Mouse (Mus musculus): ENCODE results near the gene Tmem9b. TPM values are rescaled to one million over a fixed set of nuclear protein-coding genes. Genes with fewer than 3 reads are reported as not detected.

Tmem9b gene
- polyA plus RNA-seq, 1 experiment from 2014 or later, result 115 TPM

DNA sequence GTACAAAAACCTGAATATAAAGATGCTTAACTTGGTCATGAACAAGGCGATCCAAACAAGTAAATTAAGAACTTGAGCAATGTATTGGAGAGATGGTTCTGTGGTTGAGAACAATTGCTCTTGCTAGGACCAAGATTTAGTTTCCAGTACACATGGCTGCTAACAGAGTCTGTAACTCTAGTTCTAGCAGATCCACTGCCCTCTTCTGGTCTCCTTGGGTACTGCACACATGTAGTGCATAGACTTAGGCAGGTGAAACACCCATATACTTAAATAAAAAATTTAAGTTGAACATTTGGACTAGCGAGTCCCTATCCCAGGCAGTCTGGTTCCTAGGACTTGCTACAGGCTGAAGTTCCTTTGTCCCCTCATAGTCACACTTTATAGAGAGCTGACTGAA lies 30.1 kb downstream of the Tmem9b start:
- no peak overlapping the region for H3K9ac ChIP-seq (ENCODE audit: low read length)

DNA sequence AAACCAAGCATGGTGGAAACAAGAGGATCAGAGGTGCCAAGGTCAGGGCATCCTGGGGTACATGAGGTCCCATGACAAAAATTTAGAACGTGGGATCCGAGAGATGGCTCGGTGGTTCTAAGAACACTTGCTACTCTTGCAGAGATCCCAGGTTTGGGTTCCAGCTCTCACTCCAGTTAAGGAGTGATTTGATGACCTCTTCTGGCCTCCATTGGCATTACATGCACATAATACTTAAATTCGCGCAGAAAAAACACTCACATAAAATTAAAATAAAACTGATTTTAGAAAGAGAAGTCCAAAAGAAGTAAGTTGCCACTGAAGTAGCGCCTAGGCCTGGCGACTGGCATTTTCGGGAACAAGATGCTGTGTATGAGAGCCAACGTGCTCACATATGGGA lies 33.4 kb downstream of the Tmem9b start:
- Histone ChIP-seq H3K9ac (ENCODE audit: low read length) (no peak overlapping the region), H3K36me3 (ENCODE audit: control insufficient read depth, insufficient read depth, low read length) (no peaks in the 10 kb centered on the region), H3K4me2 (ENCODE audit: low read length) (no peak overlapping the region), H3K27me3 (replicated peaks; ENCODE audit: control insufficient read depth, insufficient read depth, low read length) (no peaks in the 10 kb centered on the region), H3K27ac (ENCODE audit: low read depth, low read length) (no peak overlapping the region), H3K9me3 (replicated peaks; ENCODE audit: control insufficient read depth, low read length) (no peaks in the 10 kb centered on the region), H3K4me3 (ENCODE audit: low read depth, low read length) (no peak overlapping the region), H3K4me1 (ENCODE audit: control insufficient read depth, insufficient read depth, low read length) (no peaks in the 10 kb centered on the region)
- ATAC-seq, result no peak
- 70% methylated on average over 9 of the region's 9 CpGs for WGBS
- peak; percentile 63 for DNase-seq (ENCODE audit: low spot score)

More for the DNA sequence above, 30.1 kb downstream of the Tmem9b start:
- no peak overlapping the region for H3K27ac ChIP-seq (ENCODE audit: low read depth, low read length)
- H3K36me3 ChIP-seq (ENCODE audit: control insufficient read depth, insufficient read depth, low read length), result no peaks in the 10 kb centered on the region
- H3K4me2 ChIP-seq (ENCODE audit: low read length), result no peak overlapping the region
- DNase-seq (ENCODE audit: low spot score) (peak; percentile 13), ATAC-seq (no peak)
- H3K27me3 ChIP-seq (replicated peaks; ENCODE audit: control insufficient read depth, insufficient read depth, low read length), result no peaks in the 10 kb centered on the region
- no peaks in the 10 kb centered on the region for H3K4me1 ChIP-seq (ENCODE audit: control insufficient read depth, insufficient read depth, low read length)
- no peaks in the 10 kb centered on the region for H3K9me3 ChIP-seq (replicated peaks; ENCODE audit: control insufficient read depth, low read length)
- H3K4me3 ChIP-seq (ENCODE audit: low read depth, low read length), result no peak overlapping the region
- WGBS, result 98% methylated on average over 2 of the region's 2 CpGs

DNA sequence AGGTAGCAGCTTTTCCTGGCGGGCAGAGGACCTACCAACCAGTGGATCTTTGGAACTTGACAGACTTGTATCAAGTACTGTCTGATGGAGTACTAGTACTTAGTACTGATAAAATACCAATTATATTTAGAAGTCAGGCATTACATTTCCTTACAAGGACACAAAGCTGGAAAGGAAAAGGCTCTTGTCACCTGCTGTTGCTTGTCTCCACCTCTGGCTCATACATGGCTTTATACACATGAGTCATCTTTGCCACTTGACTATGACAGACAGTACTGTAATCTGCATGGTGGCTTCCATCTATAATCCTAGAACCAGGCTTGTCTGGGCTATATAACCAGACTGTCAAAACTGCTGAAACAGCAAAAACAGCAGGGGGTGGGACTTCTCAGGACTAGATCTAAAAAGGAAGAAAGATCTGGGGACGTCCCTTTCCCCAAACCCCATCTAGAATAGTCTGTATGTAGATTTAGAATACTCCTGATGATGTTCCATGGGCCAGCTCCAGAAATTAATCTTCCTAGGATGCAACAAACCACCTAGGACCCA lies 39.2 kb downstream of the Tmem9b start:
- Histone ChIP-seq H3K4me1 (ENCODE audit: control insufficient read depth, insufficient read depth, low read length) (no peaks in the 10 kb centered on the region), H3K4me3 (ENCODE audit: low read depth, low read length) (no peak overlapping the region), H3K9ac (ENCODE audit: low read length) (no peak overlapping the region), H3K27me3 (replicated peaks; ENCODE audit: control insufficient read depth, insufficient read depth, low read length) (no peaks in the 10 kb centered on the region), H3K9me3 (replicated peaks; ENCODE audit: control insufficient read depth, low read length) (no peaks in the 10 kb centered on the region), H3K27ac (ENCODE audit: low read depth, low read length) (no peak overlapping the region), H3K36me3 (ENCODE audit: control insufficient read depth, insufficient read depth, low read length) (peaks cover 25% of the 10 kb centered on the region), H3K4me2 (ENCODE audit: low read length) (no peak overlapping the region)
- ATAC-seq (no peak), DNase-seq (ENCODE audit: low spot score) (no peak)
- WGBS, result 85% methylated on average over 2 of the region's 2 CpGs

DNA sequence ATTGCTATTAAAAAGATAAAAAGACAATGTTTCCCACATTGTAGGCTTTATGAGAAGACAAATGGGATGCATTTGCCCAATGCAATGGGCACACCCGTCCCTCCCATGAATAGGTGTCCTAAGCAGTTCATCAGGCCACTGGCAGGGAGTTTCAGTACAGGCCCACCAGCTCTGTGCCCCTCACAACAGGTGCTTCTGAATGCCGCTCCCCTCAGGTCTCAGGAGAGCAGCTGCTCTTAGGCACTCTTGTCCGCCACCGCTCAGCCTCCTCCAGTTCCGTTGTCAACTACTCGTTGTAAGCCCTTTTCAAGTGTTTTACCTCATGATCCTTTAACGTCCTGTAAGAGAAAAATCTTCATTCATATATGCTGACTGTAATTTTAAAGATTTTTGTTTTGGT lies 40.5 kb downstream of the Tmem9b start:
- no peak for DNase-seq (ENCODE audit: low spot score)
- WGBS, result 87% methylated on average over 7 of the region's 7 CpGs
- no peak overlapping the region for H3K27ac ChIP-seq (ENCODE audit: low read depth, low read length)

DNA sequence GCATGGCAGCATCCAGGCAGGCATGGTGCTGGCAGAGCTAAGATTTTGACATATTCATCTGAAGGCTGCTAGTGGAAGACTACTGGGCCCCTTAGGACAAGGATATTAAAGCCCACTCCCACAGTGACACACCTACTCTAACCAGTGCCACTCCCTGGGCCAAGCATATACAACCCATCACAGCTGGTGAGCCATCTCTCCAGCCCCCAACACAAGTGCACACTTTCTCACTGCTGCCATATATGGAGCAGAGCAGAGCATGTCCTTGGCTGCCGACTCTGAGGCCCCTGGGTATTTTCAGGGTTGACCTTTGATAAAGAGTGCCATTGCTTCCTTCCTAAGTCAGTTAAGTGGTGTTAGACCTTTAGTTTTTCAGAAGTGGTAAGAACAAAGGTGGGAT lies 42.6 kb downstream of the Tmem9b start:
- H3K9ac ChIP-seq (ENCODE audit: low read length), result no peak overlapping the region
- no peaks in the 10 kb centered on the region for H3K9me3 ChIP-seq (replicated peaks; ENCODE audit: control insufficient read depth, low read length)
- no peaks in the 10 kb centered on the region for H3K27me3 ChIP-seq (replicated peaks; ENCODE audit: control insufficient read depth, insufficient read depth, low read length)
- no peak for ATAC-seq
- H3K4me3 ChIP-seq (ENCODE audit: low read depth, low read length), result no peak overlapping the region
- DNase-seq (ENCODE audit: low spot score), result no peak
- H3K4me2 ChIP-seq (ENCODE audit: low read length), result no peak overlapping the region
- H3K36me3 ChIP-seq (ENCODE audit: control insufficient read depth, insufficient read depth, low read length), result peaks cover 25% of the 10 kb centered on the region
- H3K4me1 ChIP-seq (ENCODE audit: control insufficient read depth, insufficient read depth, low read length), result no peaks in the 10 kb centered on the region
- no peak overlapping the region for H3K27ac ChIP-seq (ENCODE audit: low read depth, low read length)
- 92% methylated on average over 1 of the region's 1 CpGs for WGBS

More for the DNA sequence above, 40.5 kb downstream of the Tmem9b start:
- Histone ChIP-seq H3K9ac (ENCODE audit: low read length) (no peak overlapping the region), H3K36me3 (ENCODE audit: control insufficient read depth, insufficient read depth, low read length) (peaks cover 25% of the 10 kb centered on the region), H3K4me3 (ENCODE audit: low read depth, low read length) (no peak overlapping the region), H3K4me1 (ENCODE audit: control insufficient read depth, insufficient read depth, low read length) (no peaks in the 10 kb centered on the region), H3K4me2 (ENCODE audit: low read length) (no peak overlapping the region), H3K27me3 (replicated peaks; ENCODE audit: control insufficient read depth, insufficient read depth, low read length) (no peaks in the 10 kb centered on the region), H3K9me3 (replicated peaks; ENCODE audit: control insufficient read depth, low read length) (no peaks in the 10 kb centered on the region)
- no peak for ATAC-seq

DNA sequence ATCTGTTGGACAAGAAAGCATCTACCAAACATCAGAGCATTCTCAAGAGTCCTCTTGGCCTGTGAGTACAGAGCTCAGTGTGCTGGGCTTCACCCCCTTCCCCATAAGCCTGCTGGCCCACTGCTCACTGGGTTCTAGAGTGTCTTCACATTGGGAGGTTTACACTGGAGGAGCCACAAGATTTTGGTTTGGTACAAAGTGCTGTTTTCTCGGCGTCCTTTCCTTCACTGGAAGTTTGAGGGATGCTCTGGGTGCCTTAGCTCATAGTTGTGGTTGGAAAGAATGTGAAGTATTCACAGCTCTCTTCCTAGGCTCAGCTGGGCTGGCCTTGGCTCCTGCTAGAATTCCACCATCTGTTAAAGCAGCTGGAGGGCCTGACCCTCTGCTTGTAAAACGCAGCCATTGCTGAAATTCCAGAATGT lies 43.7 kb downstream of the Tmem9b start:
- 83% methylated on average over 3 of the region's 3 CpGs for WGBS
- DNase-seq (ENCODE audit: low spot score) (no peak), ATAC-seq (no peak)
- H3K4me1 ChIP-seq (ENCODE audit: control insufficient read depth, insufficient read depth, low read length), result no peaks in the 10 kb centered on the region
- no peaks in the 10 kb centered on the region for H3K9me3 ChIP-seq (replicated peaks; ENCODE audit: control insufficient read depth, low read length)
- H3K36me3 ChIP-seq (ENCODE audit: control insufficient read depth, insufficient read depth, low read length), result peaks cover 25% of the 10 kb centered on the region
- H3K4me3 ChIP-seq (ENCODE audit: low read depth, low read length), result no peak overlapping the region
- no peak overlapping the region for H3K27ac ChIP-seq (ENCODE audit: low read depth, low read length)
- H3K4me2 ChIP-seq (ENCODE audit: low read length), result no peak overlapping the region
- H3K9ac ChIP-seq (ENCODE audit: low read length), result no peak overlapping the region
- H3K27me3 ChIP-seq (replicated peaks; ENCODE audit: control insufficient read depth, insufficient read depth, low read length), result no peaks in the 10 kb centered on the region

DNA sequence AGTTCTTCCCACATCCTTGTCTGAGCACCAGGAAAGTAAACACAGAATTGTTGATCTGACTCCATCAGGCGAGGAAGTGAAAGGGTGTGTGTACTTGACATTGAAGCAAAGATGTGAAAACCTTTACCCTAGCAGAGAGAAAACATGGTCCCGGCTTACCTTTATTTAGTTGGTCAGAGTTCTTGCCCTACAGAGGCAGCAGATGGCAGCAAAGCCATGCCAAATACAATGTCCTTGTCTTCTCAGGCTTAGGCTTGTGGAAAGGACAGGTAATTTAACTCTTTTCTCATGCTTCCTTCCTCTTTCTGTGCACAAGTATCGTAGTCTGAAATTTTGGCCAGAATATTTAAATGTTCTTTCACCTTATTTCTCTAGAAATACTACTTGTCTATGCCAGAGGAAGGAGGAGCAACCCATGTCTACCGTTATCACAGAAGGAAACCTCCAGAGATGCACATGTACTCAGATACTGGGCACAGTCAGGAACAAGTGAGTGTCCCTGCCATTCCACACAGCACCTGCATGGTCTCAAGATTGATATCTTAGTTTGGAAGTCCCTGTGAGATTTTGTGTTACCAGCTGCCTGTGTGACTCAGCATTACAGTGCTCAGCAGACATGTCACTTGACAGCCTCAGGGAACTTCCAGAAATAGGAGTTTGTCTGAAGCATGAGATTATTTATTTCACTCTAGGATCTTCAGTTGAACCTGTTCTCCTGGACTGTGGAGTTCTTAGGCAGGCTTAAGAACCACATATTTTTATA lies 45.5 kb downstream of the Tmem9b start:
- H3K4me3 ChIP-seq (ENCODE audit: low read depth, low read length), result no peak overlapping the region
- H3K4me2 ChIP-seq (ENCODE audit: low read length), result no peak overlapping the region
- no peak overlapping the region for H3K9ac ChIP-seq (ENCODE audit: low read length)
- 0 out of 2 replicates have a peak, but pooled peaks cover 3% of the 10 kb centered on the region for H3K27me3 ChIP-seq (replicated peaks; ENCODE audit: control insufficient read depth, insufficient read depth, low read length)
- H3K4me1 ChIP-seq (ENCODE audit: control insufficient read depth, insufficient read depth, low read length), result peaks cover 2% of the 10 kb centered on the region; the same call in 1 of the 2 replicates
- peaks cover 20% of the 10 kb centered on the region for H3K36me3 ChIP-seq (ENCODE audit: control insufficient read depth, insufficient read depth, low read length)
- DNase-seq (ENCODE audit: low spot score) (peak; percentile 68), ATAC-seq (no peak)
- no peak overlapping the region for H3K27ac ChIP-seq (ENCODE audit: low read depth, low read length)
- no peaks in the 10 kb centered on the region for H3K9me3 ChIP-seq (replicated peaks; ENCODE audit: control insufficient read depth, low read length)
- WGBS, result 58% methylated on average over 4 of the region's 4 CpGs

DNA sequence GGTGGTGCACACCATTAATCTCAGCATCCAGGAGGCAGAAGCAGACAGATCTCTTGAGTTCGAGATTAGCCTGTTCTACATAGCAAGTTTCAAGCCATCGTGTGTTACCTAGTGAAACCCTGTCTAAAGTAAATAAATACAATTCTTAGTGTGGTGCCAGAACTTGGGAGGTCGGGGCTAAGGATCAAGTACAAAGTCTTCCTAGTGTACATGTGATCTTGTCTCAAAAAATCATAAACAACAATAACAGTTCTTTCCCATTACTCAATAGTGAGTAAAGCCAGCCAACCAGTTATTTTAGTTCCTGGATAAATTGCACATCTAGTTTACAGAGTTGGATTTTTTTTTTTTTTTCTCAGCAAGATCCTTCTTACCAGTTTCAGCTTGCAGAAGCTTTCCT lies 48.2 kb downstream of the Tmem9b start:
- H3K27me3 ChIP-seq (replicated peaks; ENCODE audit: control insufficient read depth, insufficient read depth, low read length), result 0 out of 2 replicates have a peak, but pooled peaks cover 3% of the 10 kb centered on the region
- H3K27ac ChIP-seq (ENCODE audit: low read depth, low read length), result no peak overlapping the region
- peak overlapping the region; percentile 67 for H3K4me2 ChIP-seq (ENCODE audit: low read length)
- ATAC-seq (no peak), DNase-seq (ENCODE audit: low spot score) (no peak)
- no peaks in the 10 kb centered on the region for H3K9me3 ChIP-seq (replicated peaks; ENCODE audit: control insufficient read depth, low read length)
- peak overlapping the region; percentile 60; the same call in 1 of the 2 replicates for H3K4me3 ChIP-seq (ENCODE audit: low read depth, low read length)
- WGBS, result 72% methylated on average over 3 of the region's 3 CpGs
- peaks cover 2% of the 10 kb centered on the region; the same call in 1 of the 2 replicates for H3K4me1 ChIP-seq (ENCODE audit: control insufficient read depth, insufficient read depth, low read length)
- peaks cover 7% of the 10 kb centered on the region; the same call in 1 of the 2 replicates for H3K36me3 ChIP-seq (ENCODE audit: control insufficient read depth, insufficient read depth, low read length)
- no peak overlapping the region for H3K9ac ChIP-seq (ENCODE audit: low read length)

DNA sequence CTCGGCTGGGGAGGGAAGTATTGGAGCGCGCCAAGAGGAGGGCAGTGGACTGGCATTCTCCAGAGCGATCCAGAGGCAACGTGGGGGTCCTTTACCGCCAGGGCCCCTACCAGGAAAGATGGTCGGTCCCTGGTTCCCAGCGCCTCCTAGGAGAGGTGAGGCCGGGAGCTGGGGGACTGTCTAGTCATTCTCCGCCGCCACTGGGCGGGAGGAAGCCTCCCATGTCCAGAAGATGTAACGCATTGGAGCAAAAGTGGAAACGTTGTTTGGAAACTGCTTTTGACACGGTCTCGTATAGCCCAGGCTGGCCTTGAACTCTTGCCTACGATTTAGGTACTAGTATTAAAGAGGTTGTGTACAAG lies 48.7 kb downstream of the Tmem9b start:
- H3K4me1 ChIP-seq (ENCODE audit: control insufficient read depth, insufficient read depth, low read length), result peaks cover 2% of the 10 kb centered on the region; the same call in 1 of the 2 replicates
- H3K36me3 ChIP-seq (ENCODE audit: control insufficient read depth, insufficient read depth, low read length), result peaks cover 3% of the 10 kb centered on the region; the same call in 1 of the 2 replicates
- no peaks in the 10 kb centered on the region for H3K9me3 ChIP-seq (replicated peaks; ENCODE audit: control insufficient read depth, low read length)
- H3K27ac ChIP-seq (ENCODE audit: low read depth, low read length), result no peak overlapping the region
- WGBS, result 3% methylated on average over 17 of the region's 17 CpGs
- peak overlapping the region; percentile 67 for H3K4me2 ChIP-seq (ENCODE audit: low read length)
- no peak; the same call in 1 of the 2 replicates for ATAC-seq
- peak overlapping the region; percentile 60 for H3K4me3 ChIP-seq (ENCODE audit: low read depth, low read length)
- peak overlapping the region; percentile 75 for H3K9ac ChIP-seq (ENCODE audit: low read length)
- H3K27me3 ChIP-seq (replicated peaks; ENCODE audit: control insufficient read depth, insufficient read depth, low read length), result 0 out of 2 replicates have a peak, but pooled peaks cover 3% of the 10 kb centered on the region
- DNase-seq (ENCODE audit: low spot score), result no peak

Measured in forebrain, embryonic 14.5 days (tissue).